Mouse (Mus musculus) MEL (cell line): ENCODE measurements around the gene Unc13a. TPM values are rescaled to one million over a fixed set of nuclear protein-coding genes. Genes with fewer than 3 reads are reported as not detected.

Source experiments
- DNase-seq: peaks from one replicate; pipeline ENCODE4 v3.0.0; 2011; ENCODE audit warnings: low read depth, low spot score
- H3K27ac ChIP-seq: 2 replicates; pipeline ENCODE4 v1.5.1; 2012; ENCODE audit warnings: low read depth, mild to moderate bottlenecking, control low read depth, low read length, moderate library complexity; ENCODE audit not compliant: control insufficient read depth
- H3K27me3 ChIP-seq, 2 experiments: fragments of 150-350 bp in 1 of 2; sonication (generic) in 1 of 2; 2 replicates each; pipeline ENCODE4 v1.6.1; 2012; ENCODE audit warnings: low read length in 2 of 2, mild to moderate bottlenecking in 2 of 2, improper control_type of control experiment in 1 of 2, moderate library complexity in 1 of 2; ENCODE audit not compliant: insufficient read depth in 2 of 2, control insufficient read depth in 1 of 2
- H3K36me3 ChIP-seq, 2 experiments: 2 replicates each; pipeline ENCODE4 v1.6.1; 2012 to 2014; ENCODE audit warnings: low read length in 2 of 2, improper control_type of control experiment in 1 of 2, inconsistent platforms in 1 of 2, mild to moderate bottlenecking in 1 of 2; ENCODE audit not compliant: insufficient read depth in 2 of 2, control insufficient read depth in 1 of 2
- H3K4me1 ChIP-seq, 2 experiments: fragments of 150-350 bp in 1 of 2; sonication (generic) in 1 of 2; 2 replicates each; pipeline ENCODE4 v1.6.1; 2012; ENCODE audit warnings: low read length in 2 of 2, improper control_type of control experiment in 1 of 2, mild to moderate bottlenecking in 1 of 2; ENCODE audit not compliant: insufficient read depth in 2 of 2, control insufficient read depth in 1 of 2
- H3K4me3 ChIP-seq, 2 experiments: fragments of 150-350 bp in 1 of 2; sonication (generic) in 1 of 2; 2 replicates each; pipeline ENCODE4 v1.5.1; 2012; ENCODE audit warnings: low read depth in 2 of 2, low read length in 2 of 2, mild to moderate bottlenecking in 2 of 2, moderate library complexity in 2 of 2, control low read depth in 1 of 2, improper control_type of control experiment in 1 of 2; ENCODE audit not compliant: control insufficient read depth in 1 of 2, insufficient read depth in 1 of 2
- H3K79me2 ChIP-seq: 2 replicates; pipeline ENCODE4 v1.6.1; 2012; ENCODE audit warnings: mild to moderate bottlenecking, low read length, moderate library complexity; ENCODE audit not compliant: control insufficient read depth, poor library complexity, insufficient read depth
- H3K9ac ChIP-seq: 2 replicates; pipeline ENCODE4 v1.6.1; 2012; ENCODE audit warnings: low read depth, mild to moderate bottlenecking, control low read depth, low read length, moderate library complexity; ENCODE audit not compliant: control insufficient read depth, poor library complexity, severe bottlenecking
- H3K9me3 ChIP-seq: fragments of 150-350 bp; sonication (generic); replicated peaks from 2 replicates; pipeline ENCODE4 v1.6.1; 2012; ENCODE audit warnings: mild to moderate bottlenecking, low read length, improper control_type of control experiment, moderate library complexity; ENCODE audit not compliant: insufficient read depth
- CHD2 ChIP-seq: IDR thresholded peaks from 2 replicates; pipeline ENCODE4 v1.6.1; 2011; ENCODE audit warnings: low read length, improper control_type of control experiment
- CTCF ChIP-seq, 3 experiments: IDR thresholded peaks in 2 of 3; conservative IDR thresholded peaks in 1 of 3; 2 replicates each; pipeline ENCODE4 v1.5.1; 2011 to 2012; ENCODE audit warnings: low read length in 3 of 3, low read depth in 2 of 3, mild to moderate bottlenecking in 2 of 3, improper control_type of control experiment in 1 of 3, inconsistent platforms in 1 of 3, mixed read lengths in 1 of 3, moderate library complexity in 1 of 3; ENCODE audit not compliant: control insufficient read depth in 1 of 3, insufficient read depth in 1 of 3, poor library complexity in 1 of 3, severe bottlenecking in 1 of 3
- ELF1 ChIP-seq: IDR thresholded peaks from 2 replicates; pipeline ENCODE4 v1.6.1; 2014; ENCODE audit warnings: low read depth, mild to moderate bottlenecking, inconsistent platforms, low read length, improper control_type of control experiment, moderate library complexity
- EP300 ChIP-seq, 2 experiments: IDR thresholded peaks; 2 replicates each; pipeline ENCODE4 v1.6.1; 2011; ENCODE audit warnings: improper control_type of control experiment in 2 of 2, low read length in 2 of 2, low read depth in 1 of 2, mild to moderate bottlenecking in 1 of 2
- ETS1 ChIP-seq: IDR thresholded peaks from 2 replicates; pipeline ENCODE4 v1.6.1; 2012; ENCODE audit warnings: low read depth, mild to moderate bottlenecking, inconsistent platforms, low read length, improper control_type of control experiment, moderate library complexity
- GABPA ChIP-seq: IDR thresholded peaks from 2 replicates; pipeline ENCODE4 v1.6.1; 2012; ENCODE audit warnings: low read depth, mild to moderate bottlenecking, inconsistent platforms, low read length, improper control_type of control experiment, moderate library complexity
- JUND ChIP-seq: IDR thresholded peaks from 2 replicates; pipeline ENCODE4 v1.6.1; 2011; ENCODE audit warnings: low read depth, mild to moderate bottlenecking, improper control_type of control experiment, low read length
- KAT2A ChIP-seq: conservative IDR thresholded peaks from 2 replicates; pipeline ENCODE4 v1.6.1; 2012; ENCODE audit warnings: low read depth, low read length, improper control_type of control experiment, inconsistent platforms
- MAFK ChIP-seq: IDR thresholded peaks from 2 replicates; pipeline ENCODE4 v1.6.1; 2011; ENCODE audit warnings: low read depth, mild to moderate bottlenecking, low read length, improper control_type of control experiment, borderline replicate concordance
- MAX ChIP-seq: IDR thresholded peaks from 2 replicates; pipeline ENCODE4 v1.6.1; 2011; ENCODE audit warnings: low read length, improper control_type of control experiment
- MAZ ChIP-seq: IDR thresholded peaks from 2 replicates; pipeline ENCODE4 v1.6.1; 2012; ENCODE audit warnings: low read depth, mild to moderate bottlenecking, inconsistent platforms, low read length, improper control_type of control experiment
- MEF2A ChIP-seq: IDR thresholded peaks from 2 replicates; pipeline ENCODE4 v1.6.1; 2014; ENCODE audit warnings: low read depth, mild to moderate bottlenecking, inconsistent platforms, low read length, improper control_type of control experiment; ENCODE audit not compliant: poor library complexity, insufficient replicate concordance, severe bottlenecking; ENCODE audit errors: extremely low read depth
- MXI1 ChIP-seq: IDR thresholded peaks from 2 replicates; pipeline ENCODE4 v1.6.1; 2011; ENCODE audit warnings: mild to moderate bottlenecking, low read depth, low read length, improper control_type of control experiment
- MYB ChIP-seq: IDR thresholded peaks from 2 replicates; pipeline ENCODE4 v1.6.1; 2011; ENCODE audit warnings: mild to moderate bottlenecking, low read depth, low read length, improper control_type of control experiment
- MYC ChIP-seq: IDR thresholded peaks from 2 replicates; pipeline ENCODE4 v1.6.1; 2011; ENCODE audit warnings: low read depth, mild to moderate bottlenecking, low read length, improper control_type of control experiment, moderate library complexity
- NELFE ChIP-seq: IDR thresholded peaks from 2 replicates; pipeline ENCODE4 v1.6.1; 2011; ENCODE audit warnings: low read depth, low read length, improper control_type of control experiment
- NRF1 ChIP-seq: IDR thresholded peaks from 2 replicates; pipeline ENCODE4 v1.6.1; 2014; ENCODE audit warnings: low read depth, mild to moderate bottlenecking, inconsistent platforms, low read length, improper control_type of control experiment, moderate library complexity; ENCODE audit not compliant: poor library complexity, insufficient read depth, severe bottlenecking
- POLR2A ChIP-seq, 2 experiments: IDR thresholded peaks; 2 replicates each; pipeline ENCODE4 v1.6.1; 2011 to 2012; ENCODE audit warnings: low read length in 2 of 2, mild to moderate bottlenecking in 2 of 2, control low read depth in 1 of 2, improper control_type of control experiment in 1 of 2, low read depth in 1 of 2, moderate library complexity in 1 of 2; ENCODE audit not compliant: control insufficient read depth in 1 of 2, insufficient read depth in 1 of 2, poor library complexity in 1 of 2
- POLR2AphosphoS2 ChIP-seq: IDR thresholded peaks from 2 replicates; pipeline ENCODE4 v1.6.1; 2011; ENCODE audit warnings: low read length, improper control_type of control experiment
- RAD21 ChIP-seq: IDR thresholded peaks from 2 replicates; pipeline ENCODE4 v1.6.1; 2011; ENCODE audit warnings: mild to moderate bottlenecking, low read depth, low read length, improper control_type of control experiment
- RCOR1 ChIP-seq: IDR thresholded peaks from 2 replicates; pipeline ENCODE4 v1.6.1; 2012; ENCODE audit warnings: low read depth, mild to moderate bottlenecking, inconsistent platforms, low read length, improper control_type of control experiment
- SIN3A ChIP-seq: IDR thresholded peaks from 2 replicates; pipeline ENCODE4 v1.6.1; 2012; ENCODE audit warnings: low read length, improper control_type of control experiment, inconsistent platforms
- SMC3 ChIP-seq: IDR thresholded peaks from 2 replicates; pipeline ENCODE4 v1.6.1; 2011; ENCODE audit warnings: low read depth, low read length, improper control_type of control experiment
- TCF12 ChIP-seq: IDR thresholded peaks from 2 replicates; pipeline ENCODE4 v1.6.1; 2014; ENCODE audit warnings: low read depth, mild to moderate bottlenecking, inconsistent platforms, low read length, improper control_type of control experiment, moderate library complexity
- UBTF ChIP-seq: IDR thresholded peaks from 2 replicates; pipeline ENCODE4 v1.6.1; 2012; ENCODE audit warnings: low read depth, mild to moderate bottlenecking, inconsistent platforms, low read length, improper control_type of control experiment, moderate library complexity, borderline replicate concordance; ENCODE audit not compliant: insufficient read depth
- USF1 ChIP-seq: IDR thresholded peaks from 2 replicates; pipeline ENCODE4 v1.6.1; 2014; ENCODE audit warnings: low read depth, mild to moderate bottlenecking, inconsistent platforms, low read length, improper control_type of control experiment, moderate library complexity
- ZC3H11A ChIP-seq: IDR thresholded peaks from 2 replicates; pipeline ENCODE4 v1.6.1; 2012; ENCODE audit warnings: low read depth, mild to moderate bottlenecking, inconsistent platforms, low read length, improper control_type of control experiment
- ZKSCAN1 ChIP-seq: IDR thresholded peaks from 2 replicates; pipeline ENCODE4 v1.6.1; 2012; ENCODE audit warnings: low read depth, mild to moderate bottlenecking, inconsistent platforms, low read length, improper control_type of control experiment, moderate library complexity
- ZNF384 ChIP-seq: IDR thresholded peaks from 2 replicates; pipeline ENCODE4 v1.6.1; 2012; ENCODE audit warnings: low read depth, mild to moderate bottlenecking, inconsistent platforms, low read length, improper control_type of control experiment
- polyA plus RNA-seq, 2 experiments: library from polyadenylated mRNA; stranded (reverse) in 1 of 2; unstranded in 1 of 2; fragments of >175 nt in 1 of 2; fragments of >200 nt in 1 of 2; gene quantifications; 2 replicates each; pipeline versions ENCODE4 v1.2.1 to v1.2.4; 2012; ENCODE audit warnings: low replicate concordance in 2 of 2, low read depth in 1 of 2; ENCODE audit not compliant: insufficient read length in 2 of 2, insufficient read depth in 1 of 2, missing spikeins in 1 of 2
- total RNA-seq: library from RNA; depleted of rRNA; stranded (reverse); fragments of 300-350 nt; gene quantifications from 2 replicates; pipeline ENCODE4 v1.2.3, GENCODE M21; 2012

Gene Unc13a
- total and polyA plus RNA-seq, 3 experiments = 0.81 to 3.6 TPM; not detected in 1

DNA sequence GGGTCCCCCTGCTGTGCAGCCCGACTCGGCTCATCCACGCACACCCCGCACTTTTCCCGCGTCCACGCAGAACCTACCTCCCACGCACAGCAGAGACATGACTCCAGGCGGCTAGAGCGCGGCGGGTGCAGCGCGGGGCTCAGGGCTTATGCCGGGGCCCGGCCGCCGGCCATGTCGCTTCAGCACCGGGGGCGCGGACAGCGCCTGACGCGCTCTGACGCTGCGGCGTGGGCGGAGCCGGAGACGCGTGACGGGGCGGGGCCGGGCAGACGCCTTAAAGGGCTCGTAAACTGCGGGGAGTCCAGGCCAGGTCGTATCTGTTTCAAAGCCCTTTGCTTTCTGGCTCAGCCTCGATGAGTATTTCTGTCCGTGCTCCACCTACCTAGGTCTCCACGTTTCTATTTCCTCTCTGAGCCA lies at the start of gene Unc13a (continued):
- no peak for TF ChIP-seq ETS1
- no peak for TF ChIP-seq ZNF384
- TF ChIP-seq GABPA = no peak
- TF ChIP-seq, all 39 proteins: peak for 15

DNA sequence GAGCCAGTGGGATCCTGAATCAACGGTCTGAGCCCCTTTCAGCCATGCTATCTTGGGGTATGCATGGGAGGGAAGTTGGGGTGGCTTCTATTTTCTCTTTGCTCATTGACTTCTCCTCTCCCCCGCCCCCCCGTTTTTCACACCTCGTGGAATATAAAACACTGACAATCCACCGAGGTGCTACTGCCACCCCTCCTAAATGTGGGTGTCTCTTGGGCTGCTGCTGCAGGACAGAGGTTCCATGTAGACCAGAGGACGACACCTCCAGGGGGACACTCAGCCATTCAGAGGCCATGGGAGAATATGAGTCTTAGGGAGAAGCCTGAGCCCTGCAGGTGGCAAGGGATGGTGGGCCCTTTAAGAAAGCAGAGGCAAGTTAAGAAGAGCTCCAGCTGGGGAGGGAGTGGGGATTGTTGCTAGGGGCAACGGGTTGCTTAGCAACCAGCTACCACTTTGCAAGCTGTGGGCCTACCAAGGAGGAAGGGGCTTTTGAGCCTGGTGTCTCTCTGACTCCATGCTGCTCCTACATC lies 48.4 kb upstream of the Unc13a start:
- Histone ChIP-seq H3K27ac (peak overlapping the region; percentile 14; the same call in 1 of the 2 replicates), H3K4me3 (0 out of 4 replicates have a peak overlapping the region, but pooled peaks of 1 of the 2 experiments have one; percentile 12), H3K9me3 (no peaks in the 10 kb centered on the region), H3K36me3 (peaks cover 0 to 5% of the 10 kb centered on the region in 2 experiments; a peak in 1 of 4 replicates), H3K9ac (no peak overlapping the region; the same call in 1 of the 2 replicates), H3K79me2 (no peaks in the 10 kb centered on the region), H3K27me3 (no peaks in the 10 kb centered on the region), H3K4me1 (peaks cover 4 to 12% of the 10 kb centered on the region in 2 experiments)
- no peak for TF ChIP-seq MYB
- 0 out of 2 replicates have a peak, but pooled peaks have one; percentile 2 for TF ChIP-seq SIN3A
- no peak for TF ChIP-seq MYC
- DNase-seq = peak; percentile 35

GRCm38 (mm10) chr8:71719218-71719617 lies 47.7 kb upstream of the Unc13a start:
- H3K4me3 ChIP-seq = no peak overlapping the region
- peak; percentile 73 for DNase-seq
- H3K36me3 ChIP-seq = peaks cover 0 to 5% of the 10 kb centered on the region in 2 experiments; a peak in 1 of 4 replicates
- H3K4me1 ChIP-seq = peaks cover 4 to 10% of the 10 kb centered on the region in 2 experiments
- peak overlapping the region; percentile 14; the same call in 1 of the 2 replicates for H3K27ac ChIP-seq
- no peak overlapping the region for H3K9ac ChIP-seq
- H3K79me2 ChIP-seq = no peaks in the 10 kb centered on the region
- no peaks in the 10 kb centered on the region for H3K9me3 ChIP-seq
- no peaks in the 10 kb centered on the region for H3K27me3 ChIP-seq
- no peak for TF ChIP-seq MYC
- TF ChIP-seq ZKSCAN1 = no peak
- no peak for TF ChIP-seq RAD21
- TF ChIP-seq CTCF (IDR thresholded peaks at IDR 0.05 in 2 of 3, conservative IDR thresholded peaks at IDR 0.05 in 1 of 3; ENCODE audit: control insufficient read depth in 1 of 3, insufficient read depth in 1 of 3, low read depth in 2 of 3, low read length in 3 of 3, poor library complexity in 1 of 3, severe bottlenecking in 1 of 3) = no peak
- no peak for TF ChIP-seq ZC3H11A
- TF ChIP-seq UBTF = no peak
- TF ChIP-seq MEF2A = no peak
- TF ChIP-seq NRF1 = no peak
- TF ChIP-seq SMC3 = no peak
- no peak for TF ChIP-seq JUND
- peak; percentile 49 to 54; a peak in 2 of 4 replicates for TF ChIP-seq EP300 (IDR thresholded peaks at IDR 0.05; ENCODE audit: low read depth in 1 of 2, low read length in 2 of 2)
- TF ChIP-seq RCOR1 = no peak
- TF ChIP-seq POLR2A (IDR thresholded peaks at IDR 0.05; ENCODE audit: control insufficient read depth in 1 of 2, insufficient read depth in 1 of 2, low read depth in 1 of 2, low read length in 2 of 2, poor library complexity in 1 of 2) = no peak
- TF ChIP-seq NELFE = 0 out of 2 replicates have a peak, but pooled peaks have one; percentile 21
- TF ChIP-seq USF1 = no peak
- no peak for TF ChIP-seq POLR2AphosphoS2
- TF ChIP-seq ELF1 = no peak
- no peak for TF ChIP-seq MAZ
- peak; percentile 33; the same call in 1 of the 2 replicates for TF ChIP-seq MXI1
- no peak for TF ChIP-seq KAT2A
- TF ChIP-seq MAFK = no peak
- no peak for TF ChIP-seq CHD2
- TF ChIP-seq TCF12 = peak; percentile 70
- TF ChIP-seq MAX = no peak
- TF ChIP-seq GABPA = no peak
- TF ChIP-seq SIN3A = no peak
